Mouse (Mus musculus): ENCODE measurements around the gene Tnpo1.

The Tnpo1 gene

GRCm38 (mm10) chr13:98816571-98816970 is 109.6 kb downstream of the Tnpo1 start:
- DNase-seq: no peak

GRCm38 (mm10) chr13:98815147-98815785 is 110.9 kb downstream of the Tnpo1 start, which contains the start of gene Fcho2:
Gene Fcho2, minus strand, starts transcription at chr13:98815449.
- peak; percentile 94 for DNase-seq

GRCm38 (mm10) chr13:98814275-98815040 is 111.7 kb downstream of the Tnpo1 start:
- peak; percentile 38 for DNase-seq

GRCm38 (mm10) chr13:98813596-98814274 is 112.4 kb downstream of the Tnpo1 start:
- DNase-seq: no peak

GRCm38 (mm10) chr13:98813167-98813566 is 113.0 kb downstream of the Tnpo1 start:
- DNase-seq: no peak

GRCm38 (mm10) chr13:98812285-98812684 is 113.9 kb downstream of the Tnpo1 start:
- no peak for DNase-seq

- no peak for DNase-seq
Observed at GRCm38 (mm10) chr13:98810143-98810542, 116.0 kb downstream of the Tnpo1 start.

- no peak for DNase-seq
Observed at GRCm38 (mm10) chr13:98809087-98809486, 117.1 kb downstream of the Tnpo1 start.

GRCm38 (mm10) chr13:98804480-98804879 is 121.7 kb downstream of the Tnpo1 start:
- DNase-seq: no peak

GRCm38 (mm10) chr13:98803699-98804098 is 122.5 kb downstream of the Tnpo1 start:
- no peak for DNase-seq

- no peak for DNase-seq
Observed at GRCm38 (mm10) chr13:98802957-98803356, 123.2 kb downstream of the Tnpo1 start.

- no peak for DNase-seq
Observed at GRCm38 (mm10) chr13:98795511-98795910, 130.7 kb downstream of the Tnpo1 start.

GRCm38 (mm10) chr13:98792864-98793263 is 133.3 kb downstream of the Tnpo1 start:
- no peak for DNase-seq

- DNase-seq: no peak
Observed at GRCm38 (mm10) chr13:98791693-98792092, 134.5 kb downstream of the Tnpo1 start.
